Mouse (Mus musculus) neural tube, embryonic 11.5 days (tissue): ENCODE measurements around the gene Trim10. TPM values are rescaled to one million over a fixed set of nuclear protein-coding genes. Genes with fewer than 3 reads are reported as not detected.

Experiments
- ATAC-seq: fragments of 200-750 bp; cut with Nextera tagmentation; 2 replicates; pipeline ENCODE4 v1.8.0; 2017; ENCODE audit warnings: moderate number of reproducible peaks, mild to moderate bottlenecking, moderate TSS enrichment, moderate library complexity; ENCODE audit not compliant: insufficient read depth, low FRiP score, low TSS enrichment
- DNase-seq: peaks from one replicate; pipeline ENCODE4 v3.0.0-alpha.2; 2015; ENCODE audit warnings: low spot score
- H3K27ac ChIP-seq: fragments of 300-500 bp; sonication (generic); 2 replicates; pipeline ENCODE4 v1.5.1; 2014; ENCODE audit warnings: low read depth, mild to moderate bottlenecking, low read length
- H3K27me3 ChIP-seq: fragments of 300-500 bp; sonication (generic); 2 replicates; pipeline ENCODE4 v1.6.1; 2014; ENCODE audit warnings: mild to moderate bottlenecking, low read length, mixed read lengths; ENCODE audit not compliant: control insufficient read depth, insufficient read depth
- H3K36me3 ChIP-seq: fragments of 300-500 bp; sonication (generic); 2 replicates; pipeline ENCODE4 v1.6.1; 2014; ENCODE audit warnings: mild to moderate bottlenecking, low read length, moderate library complexity, mixed read lengths; ENCODE audit not compliant: control insufficient read depth, insufficient read depth
- H3K4me1 ChIP-seq: fragments of 300-500 bp; sonication (generic); 2 replicates; pipeline ENCODE4 v1.6.1; 2014; ENCODE audit warnings: low read length, mixed read lengths; ENCODE audit not compliant: control insufficient read depth, insufficient read depth
- H3K4me2 ChIP-seq: fragments of 300-500 bp; sonication (generic); 2 replicates; pipeline ENCODE4 v1.6.1; 2014; ENCODE audit warnings: low read depth, mild to moderate bottlenecking, moderate library complexity
- H3K4me3 ChIP-seq: fragments of 300-500 bp; sonication (generic); 2 replicates; pipeline ENCODE4 v1.5.1; 2014; ENCODE audit warnings: low read depth, low read length
- H3K9ac ChIP-seq: fragments of 300-500 bp; sonication (generic); 2 replicates; pipeline ENCODE4 v1.6.1; 2014; ENCODE audit warnings: mild to moderate bottlenecking, low read length
- H3K9me3 ChIP-seq: fragments of 300-500 bp; sonication (generic); 2 replicates; pipeline ENCODE4 v1.6.1; 2016; ENCODE audit warnings: low read length; ENCODE audit not compliant: control insufficient read depth
- WGBS: fragments of 180-500 bp; shearing (Covaris S2); extraction: QIAGEN DNeasy Blood & Tissue Kit; methylation state at CpG from one replicate; pipeline ENCODE4 v1.1.7; 2014; 5-methylcytosine and 5-hydroxymethylcytosine counted together
- polyA plus RNA-seq: library from polyadenylated mRNA; unstranded; fragments of >200 nt; fragmentation: Nextera tagmentation; extraction: Ambion mirVana; gene quantifications from 2 replicates; pipeline ENCODE4 v1.2.1, GENCODE M21; 2014

Trim10 gene
- polyA plus RNA-seq, 1 experiment from 2014 or later, result 7.5 TPM

DNA sequence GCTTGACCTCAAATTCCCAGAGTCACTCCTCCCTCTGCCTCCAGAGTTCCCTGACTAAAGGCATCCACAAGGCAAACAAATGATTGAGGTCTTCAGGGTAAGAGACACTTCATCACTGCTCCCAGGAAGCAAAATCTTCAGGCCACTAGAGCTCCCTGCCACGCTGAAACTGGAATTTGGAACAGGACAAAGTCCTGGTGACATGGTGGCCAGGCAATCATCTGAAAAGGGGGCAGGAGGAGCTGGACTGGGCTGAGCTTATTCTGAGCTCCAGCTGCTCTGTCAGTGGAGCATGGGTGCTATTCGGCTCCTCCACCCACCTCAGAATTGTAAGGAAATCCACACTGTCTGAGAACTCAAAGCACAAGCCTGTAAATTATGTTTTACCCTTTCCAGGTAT, 42.7 kb downstream of the Trim10 start:
- Histone ChIP-seq H3K4me1 (no peaks in the 10 kb centered on the region), H3K9ac (no peak overlapping the region), H3K36me3 (no peaks in the 10 kb centered on the region), H3K4me2 (no peak overlapping the region), H3K27me3 (no peaks in the 10 kb centered on the region), H3K4me3 (no peak overlapping the region), H3K9me3 (no peaks in the 10 kb centered on the region), H3K27ac (no peak overlapping the region)
- DNase-seq, result no peak
- WGBS, result 80% methylated on average over 2 of the region's 2 CpGs
- no peak for ATAC-seq

- H3K9me3 ChIP-seq, result no peaks in the 10 kb centered on the region
- H3K36me3 ChIP-seq, result no peaks in the 10 kb centered on the region
- DNase-seq (peak; percentile 68), ATAC-seq (no peak)
- H3K4me1 ChIP-seq, result no peaks in the 10 kb centered on the region
- H3K27me3 ChIP-seq, result no peaks in the 10 kb centered on the region
- no peak overlapping the region for H3K27ac ChIP-seq
- no peak overlapping the region for H3K4me3 ChIP-seq
- no peak overlapping the region for H3K9ac ChIP-seq
- WGBS, result 3% methylated on average over 2 of the region's 2 CpGs
- no peak overlapping the region for H3K4me2 ChIP-seq
Observed at GRCm38 (mm10) chr17:36914108-36914507, 44.7 kb downstream of the Trim10 start.

DNA sequence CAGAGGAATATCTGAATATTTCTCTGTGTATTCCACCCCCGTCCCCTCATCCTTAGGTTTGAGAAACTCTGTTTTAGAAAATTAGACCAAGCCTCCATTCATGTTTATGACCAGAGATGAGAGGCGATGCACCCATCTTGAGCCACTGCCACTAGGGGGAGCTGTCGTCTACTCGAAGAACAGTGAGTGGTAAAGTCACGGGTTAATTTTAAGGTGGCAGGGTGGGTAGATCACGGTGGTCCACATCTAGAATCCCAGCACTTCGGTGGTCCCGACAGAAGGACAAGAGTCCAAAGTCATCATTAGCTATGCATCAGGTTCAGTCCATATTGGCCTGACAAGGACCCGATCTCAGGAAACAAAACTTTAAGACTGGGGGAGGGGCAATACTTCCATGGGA, 45.7 kb downstream of the Trim10 start:
- Histone ChIP-seq H3K4me1 (no peaks in the 10 kb centered on the region), H3K27ac (no peak overlapping the region), H3K9ac (no peak overlapping the region), H3K36me3 (no peaks in the 10 kb centered on the region), H3K27me3 (no peaks in the 10 kb centered on the region), H3K4me3 (no peak overlapping the region), H3K9me3 (no peaks in the 10 kb centered on the region), H3K4me2 (no peak overlapping the region)
- ATAC-seq, result no peak
- 13% methylated on average over 9 of the region's 9 CpGs for WGBS
- peak; percentile 61 for DNase-seq

- no peaks in the 10 kb centered on the region for H3K4me1 ChIP-seq
Observed at GRCm38 (mm10) chr17:36920239-36920638, 50.9 kb downstream of the Trim10 start.

DNA sequence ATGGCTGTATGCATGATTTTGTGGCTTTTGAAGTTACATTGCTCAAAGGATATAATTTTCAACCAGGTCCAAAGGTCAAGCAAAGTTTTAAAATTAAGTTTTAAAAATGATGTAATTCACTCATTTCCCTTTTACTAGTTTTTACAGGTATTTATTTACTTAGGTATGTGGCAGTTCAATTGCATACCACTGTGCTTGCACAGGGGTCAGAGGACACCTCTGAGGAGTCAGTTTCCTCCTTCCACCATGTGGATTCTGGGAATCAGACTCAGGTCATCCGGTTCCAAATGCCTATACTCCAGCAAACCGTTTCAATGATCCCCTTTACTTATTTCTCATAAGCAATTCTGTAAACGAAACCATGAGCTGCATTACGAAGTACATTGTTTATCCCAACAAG, 53.3 kb downstream of the Trim10 start:
- H3K9me3 ChIP-seq, result no peaks in the 10 kb centered on the region
- H3K4me2 ChIP-seq, result no peak overlapping the region
- ATAC-seq, result no peak
- no peak for DNase-seq
- H3K27ac ChIP-seq, result no peak overlapping the region
- no peaks in the 10 kb centered on the region for H3K4me1 ChIP-seq
- WGBS, result 83% methylated on average over 4 of the region's 4 CpGs
- no peaks in the 10 kb centered on the region for H3K36me3 ChIP-seq
- H3K27me3 ChIP-seq, result no peaks in the 10 kb centered on the region
- no peak overlapping the region for H3K4me3 ChIP-seq
- H3K9ac ChIP-seq, result no peak overlapping the region

More at GRCm38 (mm10) chr17:36920239-36920638, 50.9 kb downstream of the Trim10 start:
- Histone ChIP-seq H3K4me3 (no peak overlapping the region), H3K9me3 (no peaks in the 10 kb centered on the region), H3K27ac (no peak overlapping the region), H3K9ac (no peak overlapping the region), H3K4me2 (no peak overlapping the region), H3K27me3 (no peaks in the 10 kb centered on the region), H3K36me3 (no peaks in the 10 kb centered on the region)
- DNase-seq (no peak), ATAC-seq (no peak)
- WGBS, result 48% methylated on average over 15 of the region's 15 CpGs

GRCm38 (mm10) chr17:36923491-36923890, 54.1 kb downstream of the Trim10 start:
- Histone ChIP-seq H3K36me3 (no peaks in the 10 kb centered on the region), H3K9me3 (no peaks in the 10 kb centered on the region), H3K4me1 (no peaks in the 10 kb centered on the region), H3K9ac (no peak overlapping the region), H3K4me2 (no peak overlapping the region), H3K4me3 (no peak overlapping the region), H3K27ac (no peak overlapping the region), H3K27me3 (no peaks in the 10 kb centered on the region)
- WGBS, result 70% methylated on average over 4 of the region's 4 CpGs
- ATAC-seq (no peak), DNase-seq (no peak)

Other genes with a start within 250 kb of the Trim10 start
- gene H2-M9, start 226.9 kb upstream of the Trim10 start, polyA plus RNA-seq, result not detected in 2 replicates
- not detected in 2 replicates for gene H2-M1, start 197.4 kb upstream of the Trim10 start, polyA plus RNA-seq
- not detected in 2 replicates for gene H2-M10.5, start 96.7 kb upstream of the Trim10 start, polyA plus RNA-seq
- not detected in 2 replicates for gene H2-M10.6, start 57.4 kb upstream of the Trim10 start, polyA plus RNA-seq
- gene Trim26, start 32.4 kb upstream of the Trim10 start, polyA plus RNA-seq, result 33.7 and 37.5 TPM in 2 replicates
- 0.42 and 0.66 TPM in 2 replicates for gene Trim15, start 2.4 kb upstream of the Trim10 start, polyA plus RNA-seq
- gene Trim40, start 20.5 kb downstream of the Trim10 start, polyA plus RNA-seq, result not detected in 2 replicates
- gene Trim31, start 28.5 kb downstream of the Trim10 start, polyA plus RNA-seq, result not detected in 2 replicates
- gene Rnf39, start 73.3 kb downstream of the Trim10 start, polyA plus RNA-seq, result 0.93 and 1.1 TPM in 2 replicates
- 151 and 162 TPM in 2 replicates for gene Ppp1r11, start 82.2 kb downstream of the Trim10 start, polyA plus RNA-seq
- 84.7 and 90.2 TPM in 2 replicates for gene Znrd1, start 89.0 kb downstream of the Trim10 start, polyA plus RNA-seq
- gene Znrd1as, start 89.0 kb downstream of the Trim10 start, polyA plus RNA-seq, result 7.8 and 8.1 TPM in 2 replicates
- gene 2410137M14Rik, start 111.7 kb downstream of the Trim10 start, polyA plus RNA-seq, result not detected in 2 replicates
- gene H2-M5, start 120.0 kb downstream of the Trim10 start, polyA plus RNA-seq, result 0.59 and 1.1 TPM in 2 replicates
- gene Zfp57, start 131.6 kb downstream of the Trim10 start, polyA plus RNA-seq, result 128 and 135 TPM in 2 replicates
- 0.23 and 0.40 TPM in 2 replicates for gene Mog, start 153.8 kb downstream of the Trim10 start, polyA plus RNA-seq
- gene Gabbr1, start 176.4 kb downstream of the Trim10 start, polyA plus RNA-seq, result 21.3 and 22.7 TPM in 2 replicates
- not detected in 2 replicates for gene Olfr90, start 218.9 kb downstream of the Trim10 start, polyA plus RNA-seq
- gene Olfr91, start 228.7 kb downstream of the Trim10 start, polyA plus RNA-seq, result not detected in 2 replicates